Mouse (Mus musculus): ENCODE data around the gene Ddx54.
A peak's percentile ranks its signal among the peaks of the same experiment; 100 is the strongest.

The Ddx54 gene

GRCm38 (mm10) chr5:120635633-120636032 lies 23.1 kb downstream of the Ddx54 start:
- ATAC-seq (ENCODE audit: insufficient number of reproducible peaks, low FRiP score, low TSS enrichment): no peak

DNA sequence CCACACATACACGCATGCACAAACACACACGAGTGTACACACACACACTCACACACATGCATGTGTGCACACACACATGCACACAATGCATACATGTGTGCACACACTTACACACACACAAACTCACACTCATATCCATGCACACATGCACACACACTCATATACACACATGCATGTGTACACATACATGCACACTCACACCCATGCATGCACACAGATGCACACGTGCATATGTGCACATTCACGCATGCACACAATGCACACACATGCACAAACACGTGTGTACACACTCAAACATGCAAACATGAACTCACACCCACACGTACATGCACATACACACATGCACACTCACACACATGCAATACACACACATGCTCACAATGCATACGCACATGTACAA lies 27.6 kb downstream of the Ddx54 start:
- ATAC-seq (ENCODE audit: insufficient number of reproducible peaks, low FRiP score, low TSS enrichment): no peak

DNA sequence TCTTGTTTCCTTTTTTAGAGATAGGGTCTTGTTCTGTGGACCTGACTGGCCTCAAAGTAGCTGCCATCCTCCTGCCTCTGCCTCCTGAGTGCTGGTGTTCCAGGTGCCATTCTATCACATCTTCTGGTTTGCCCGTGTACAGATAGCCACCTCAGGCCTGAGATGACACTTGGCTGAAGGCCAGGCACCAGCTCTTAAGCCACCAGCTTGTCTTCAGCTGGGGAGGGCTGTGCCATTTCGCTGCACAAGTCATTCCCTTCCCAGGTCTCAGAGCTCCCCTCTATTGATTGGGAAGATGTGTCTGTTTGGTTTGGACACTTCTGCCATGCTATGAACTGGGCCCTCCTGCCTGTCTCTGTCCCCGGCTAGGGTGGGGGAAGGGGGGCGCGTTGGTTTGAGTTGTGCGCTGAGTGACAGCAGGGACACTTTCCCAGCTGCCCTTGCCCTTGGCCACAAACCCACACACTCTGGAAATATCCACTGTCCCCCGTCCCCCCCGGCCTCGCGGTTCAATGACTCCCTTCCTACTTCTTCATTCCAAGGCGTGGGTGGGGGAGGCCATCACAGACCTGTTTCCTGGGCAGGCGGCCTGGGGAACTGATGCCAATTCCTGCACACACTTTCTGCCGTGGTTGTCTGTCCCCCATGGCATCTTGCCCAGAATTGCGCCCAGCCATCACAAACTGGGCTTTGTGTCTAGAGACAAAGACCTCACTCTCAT lies 31.0 kb downstream of the Ddx54 start:
- peak; percentile 29; the same call in 1 of the 2 replicates for ATAC-seq (ENCODE audit: insufficient number of reproducible peaks, low FRiP score, low TSS enrichment)

DNA sequence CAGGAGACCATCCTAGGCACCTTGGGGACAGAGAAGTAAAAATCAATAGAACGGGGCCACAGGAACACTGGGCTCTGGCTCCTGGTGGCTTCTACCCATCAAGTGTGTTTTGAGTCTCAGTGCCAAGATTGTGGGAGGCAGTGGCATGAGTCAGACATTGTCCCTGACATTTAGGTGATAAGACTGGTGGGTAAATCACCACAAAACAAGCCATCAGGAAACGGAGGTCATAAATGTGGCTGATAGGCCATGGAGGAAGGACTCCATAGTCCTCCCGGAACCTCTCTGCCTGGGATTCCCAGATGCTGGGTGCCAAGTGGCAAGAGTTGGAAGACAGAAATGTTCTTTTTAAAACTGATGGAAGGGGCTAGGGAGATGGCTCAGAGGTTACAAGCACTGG lies 31.7 kb downstream of the Ddx54 start:
- no peak for ATAC-seq (ENCODE audit: insufficient number of reproducible peaks, low FRiP score, low TSS enrichment)

GRCm38 (mm10) chr5:120645851-120646250 lies 33.3 kb downstream of the Ddx54 start:
- ATAC-seq (ENCODE audit: insufficient number of reproducible peaks, low FRiP score, low TSS enrichment): no peak

DNA sequence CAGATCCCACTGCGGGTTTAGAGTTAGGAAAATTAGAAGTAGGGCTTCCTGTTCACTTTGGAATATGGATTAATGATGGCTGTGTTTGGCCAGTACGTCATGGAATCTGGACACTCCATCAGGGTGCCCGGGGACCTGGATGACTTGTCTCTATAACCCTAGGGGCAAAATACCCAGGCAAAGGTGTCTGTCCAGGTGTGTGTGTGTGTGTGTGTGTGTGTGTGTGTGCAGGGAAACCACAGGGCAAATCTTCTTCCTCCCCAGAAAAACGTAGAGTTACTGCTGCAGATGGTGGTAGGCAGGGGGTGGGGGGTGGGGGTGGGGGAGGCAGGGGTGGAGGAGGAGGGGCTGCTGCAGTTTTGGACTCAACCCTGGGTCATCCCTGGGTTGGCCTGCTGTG lies 34.8 kb downstream of the Ddx54 start:
- ATAC-seq (ENCODE audit: insufficient number of reproducible peaks, low FRiP score, low TSS enrichment): no peak

DNA sequence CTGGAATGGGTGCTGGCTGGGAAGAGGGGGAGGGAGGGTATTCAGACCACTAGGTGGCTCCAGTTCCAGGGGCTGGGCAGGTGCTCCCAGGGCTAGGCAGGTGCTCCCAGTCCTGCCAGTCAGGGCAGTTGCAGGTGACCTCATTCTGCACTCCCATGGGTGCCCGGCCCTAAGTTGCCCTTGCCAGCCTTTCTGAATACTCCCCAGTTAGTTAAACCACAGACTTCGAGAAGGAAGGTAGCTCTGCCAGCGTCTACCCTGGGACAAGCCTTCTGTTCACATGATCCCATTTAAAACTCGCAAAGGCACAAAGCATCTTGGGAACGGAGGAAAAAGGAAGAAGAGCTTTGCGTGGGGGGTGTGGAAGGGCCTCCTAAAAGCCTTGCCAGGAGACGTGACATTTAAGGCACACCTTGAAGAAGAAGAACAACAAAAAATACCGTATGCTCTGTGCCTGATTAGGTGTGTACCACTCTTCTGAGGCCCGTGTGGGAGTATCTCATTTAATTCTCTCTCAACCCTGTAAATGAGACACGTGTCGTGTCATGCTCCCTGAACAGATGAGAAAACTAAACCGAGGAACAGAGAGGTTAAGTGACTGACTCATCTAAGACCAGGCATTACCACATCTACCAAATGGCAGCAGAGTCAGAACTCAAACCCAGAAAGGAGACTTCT lies 35.4 kb downstream of the Ddx54 start:
- ATAC-seq (ENCODE audit: insufficient number of reproducible peaks, low FRiP score, low TSS enrichment): no peak

DNA sequence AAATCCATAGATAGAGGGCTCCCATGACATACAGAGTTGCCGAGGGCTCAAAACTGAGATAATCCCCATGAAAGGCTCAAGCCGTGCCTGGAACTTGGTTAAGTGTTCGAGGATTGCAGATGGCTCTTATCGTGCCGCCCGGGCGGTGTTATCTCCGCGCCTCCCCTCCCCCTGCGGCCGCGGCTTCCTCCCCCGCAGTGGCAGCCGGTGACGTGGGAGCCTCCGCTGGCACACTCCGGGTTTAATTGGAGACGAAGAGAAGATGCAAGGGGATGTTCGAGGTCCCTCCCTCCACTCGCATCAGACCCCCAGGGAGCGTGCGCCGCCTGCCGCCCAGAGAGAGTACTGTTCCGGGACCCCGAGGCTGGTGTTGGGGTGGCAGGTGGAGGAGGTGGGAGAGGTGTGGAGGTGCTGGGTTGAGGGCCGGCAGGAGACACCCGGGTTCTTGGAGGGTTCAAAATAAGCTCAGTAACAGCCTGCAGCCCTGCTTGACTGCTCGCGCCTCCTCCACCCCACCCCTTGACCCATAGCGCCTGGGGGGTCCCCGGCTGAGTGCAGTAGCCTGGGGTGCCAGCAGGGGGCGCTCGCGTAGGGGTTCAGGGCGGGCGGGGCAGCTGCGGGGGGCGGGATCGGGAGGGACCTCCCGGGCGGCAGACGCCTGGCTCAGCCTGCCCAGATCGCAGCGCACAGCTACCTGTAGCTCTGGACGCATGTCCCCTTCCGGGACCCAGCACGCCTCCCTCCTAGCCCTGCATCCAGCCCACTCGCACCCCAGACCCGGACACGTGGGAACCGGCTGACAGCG lies 36.2 kb downstream of the Ddx54 start, which contains the start of gene Rasal1:
Gene Rasal1 (plus strand): TSS at position 244 of the 805 bp plus-strand sequence.
- ATAC-seq (ENCODE audit: insufficient number of reproducible peaks, low FRiP score, low TSS enrichment): 0 out of 2 replicates have a peak, but pooled peaks have one; percentile 11

DNA sequence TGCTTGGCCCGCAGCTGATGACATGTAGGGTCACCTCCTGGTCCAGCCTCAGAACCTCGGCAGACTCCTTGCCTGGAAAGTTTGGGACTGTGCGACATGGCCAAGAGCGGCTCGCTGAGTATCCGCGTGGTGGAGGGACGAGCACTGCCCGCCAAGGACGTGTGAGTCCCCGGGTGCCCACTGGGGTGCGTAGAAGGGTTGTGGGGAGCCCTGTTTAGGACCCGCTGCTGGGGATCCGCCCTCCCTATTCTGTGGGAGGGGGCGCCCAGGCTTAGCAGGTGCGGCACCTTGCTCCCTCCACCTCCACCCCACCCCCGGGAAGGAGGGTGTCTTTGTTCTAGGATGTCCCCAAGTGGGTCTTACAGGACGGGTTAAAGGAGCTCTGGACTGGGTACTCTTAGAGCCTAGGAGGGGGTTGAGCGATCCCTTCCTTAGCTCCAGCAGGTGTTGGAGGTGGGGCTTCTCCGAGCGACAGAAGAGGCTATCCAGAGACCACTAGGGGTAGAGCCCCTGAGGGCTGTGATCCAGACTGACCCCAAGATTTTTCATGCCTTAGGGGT lies 36.9 kb downstream of the Ddx54 start:
- no peak for ATAC-seq (ENCODE audit: insufficient number of reproducible peaks, low FRiP score, low TSS enrichment)

DNA sequence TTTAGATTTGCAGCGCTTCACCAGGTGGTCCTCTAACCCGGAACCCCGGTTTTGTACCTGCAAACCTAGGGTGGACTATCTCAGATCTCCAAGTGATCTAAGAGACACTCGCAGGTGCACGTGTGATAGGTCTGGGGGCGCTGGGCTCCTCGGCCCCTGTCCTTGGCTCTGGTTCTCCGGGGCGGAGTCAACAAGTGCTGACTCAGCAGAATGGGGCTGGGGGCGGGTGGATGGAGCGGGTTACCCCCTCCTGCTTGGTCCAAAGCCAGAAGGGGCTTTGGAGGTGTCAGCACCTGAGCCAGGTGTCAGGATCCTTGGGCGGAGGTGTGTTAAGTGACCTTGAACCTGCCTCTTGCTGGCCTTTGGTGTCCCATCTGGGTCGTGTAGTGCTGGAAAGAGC lies 37.4 kb downstream of the Ddx54 start:
- ATAC-seq (ENCODE audit: insufficient number of reproducible peaks, low FRiP score, low TSS enrichment): no peak

GRCm38 (mm10) chr5:120651230-120651629 lies 38.7 kb downstream of the Ddx54 start:
- no peak for ATAC-seq (ENCODE audit: insufficient number of reproducible peaks, low FRiP score, low TSS enrichment)

DNA sequence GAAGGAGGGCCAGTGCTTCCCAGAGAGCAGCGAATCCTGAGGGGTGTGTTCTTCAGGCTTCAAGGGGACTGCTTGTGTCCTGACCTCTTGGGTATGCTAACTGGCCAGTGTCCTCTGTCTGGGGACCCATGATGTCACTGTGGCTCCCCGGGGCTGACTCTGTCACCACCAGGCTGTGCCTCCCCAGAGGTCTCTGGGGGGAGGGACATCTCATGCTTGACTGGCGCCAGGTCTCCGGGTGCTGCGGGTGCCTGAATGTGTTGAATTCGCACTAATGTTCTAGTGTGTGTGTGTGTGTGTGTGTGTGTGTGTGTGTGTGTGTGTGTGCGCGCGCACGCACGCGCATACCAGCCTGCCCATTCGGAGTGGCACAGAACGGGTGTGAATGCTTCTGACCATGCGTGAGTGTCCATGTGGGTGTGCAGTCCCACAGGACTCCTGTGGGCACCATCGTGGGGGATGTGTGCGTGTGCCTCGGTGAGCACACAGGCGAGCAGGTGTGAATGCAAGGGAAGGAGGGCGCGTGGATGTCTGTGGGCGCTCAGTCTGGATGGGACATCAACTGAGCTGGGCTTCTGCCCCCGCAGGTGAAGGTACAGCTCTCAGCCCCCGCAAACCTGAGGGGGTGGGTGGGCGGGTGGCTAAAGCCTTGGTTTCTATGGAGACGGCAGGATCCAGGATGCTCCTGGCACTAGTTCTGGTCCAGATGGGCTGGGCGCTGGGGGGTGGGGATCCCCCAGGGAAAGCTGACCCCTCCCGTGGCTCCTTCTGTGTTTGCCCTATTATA lies 40.6 kb downstream of the Ddx54 start:
- 0 out of 2 replicates have a peak, but pooled peaks have one; percentile 24 for ATAC-seq (ENCODE audit: insufficient number of reproducible peaks, low FRiP score, low TSS enrichment)

GRCm38 (mm10) chr5:120653873-120654272 lies 41.3 kb downstream of the Ddx54 start:
- no peak for ATAC-seq (ENCODE audit: insufficient number of reproducible peaks, low FRiP score, low TSS enrichment)

DNA sequence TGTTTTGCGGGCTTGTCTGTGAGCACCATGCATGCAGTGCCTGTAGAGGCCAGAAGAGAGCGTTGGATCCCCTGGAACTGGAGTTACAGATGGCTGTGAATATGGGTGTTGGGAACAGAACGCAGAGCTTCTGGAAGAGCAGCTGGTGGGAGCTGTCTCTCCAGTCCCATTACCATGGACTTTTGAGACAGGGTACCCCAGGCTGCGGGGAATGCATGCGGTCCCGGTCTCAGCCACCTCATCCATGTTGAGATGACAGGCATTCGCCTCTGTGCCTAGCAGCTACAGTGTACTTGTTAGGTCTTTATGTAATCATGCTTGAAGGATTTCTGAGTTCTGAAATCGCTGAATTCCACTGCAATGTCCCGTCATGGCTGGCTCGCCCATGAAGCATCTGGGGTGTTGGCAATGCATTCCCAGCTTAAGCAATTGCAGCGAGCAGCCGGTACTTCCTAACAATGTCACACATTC lies 43.8 kb downstream of the Ddx54 start:
- no peak for ATAC-seq (ENCODE audit: insufficient number of reproducible peaks, low FRiP score, low TSS enrichment)

GRCm38 (mm10) chr5:120660816-120661215 lies 48.3 kb downstream of the Ddx54 start:
- ATAC-seq (ENCODE audit: insufficient number of reproducible peaks, low FRiP score, low TSS enrichment): no peak

DNA sequence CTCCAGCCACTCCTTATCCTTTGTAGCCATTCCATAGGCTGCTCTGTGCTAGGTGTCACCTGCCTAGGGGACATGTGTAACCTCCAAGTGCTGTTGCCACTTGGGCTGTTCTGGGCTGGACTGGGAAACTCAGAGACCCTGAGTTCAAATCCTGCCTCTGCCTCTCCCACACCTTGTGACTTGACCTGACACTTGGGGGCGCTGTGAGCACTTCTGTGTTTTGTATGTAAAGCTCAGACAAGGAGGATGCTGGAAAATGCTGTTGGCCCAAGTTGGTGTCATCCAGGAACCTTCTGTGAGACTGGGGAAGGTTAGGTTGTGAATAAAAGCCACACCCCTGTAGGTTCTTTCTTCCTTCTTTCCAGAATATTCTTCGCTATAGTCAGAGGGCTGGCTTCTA lies 52.3 kb downstream of the Ddx54 start:
- no peak for ATAC-seq (ENCODE audit: insufficient number of reproducible peaks, low FRiP score, low TSS enrichment)

- no peak for ATAC-seq (ENCODE audit: insufficient number of reproducible peaks, low FRiP score, low TSS enrichment)
Observed at GRCm38 (mm10) chr5:120668761-120669160, 56.2 kb downstream of the Ddx54 start.

GRCm38 (mm10) chr5:120670132-120670531 lies 57.6 kb downstream of the Ddx54 start:
- no peak for ATAC-seq (ENCODE audit: insufficient number of reproducible peaks, low FRiP score, low TSS enrichment)

DNA sequence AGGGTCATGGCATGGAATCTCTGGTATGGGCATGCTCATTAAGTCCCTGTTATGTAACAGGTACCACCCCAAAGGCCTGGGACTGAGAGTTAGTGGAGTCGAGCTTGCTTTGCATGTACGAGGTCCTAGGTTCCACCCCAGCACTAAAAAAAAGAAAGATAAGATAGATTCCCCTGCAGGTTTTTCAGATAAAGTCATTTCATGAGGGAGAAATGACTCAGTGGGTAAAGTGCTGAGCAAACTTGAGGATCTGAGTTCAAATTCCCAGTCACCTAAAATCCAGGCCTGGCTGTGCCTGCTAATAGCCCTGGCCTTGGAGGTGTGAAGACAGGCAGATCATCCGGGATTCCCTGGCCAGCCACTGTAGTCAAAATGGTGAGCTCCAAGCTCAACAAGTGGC lies 59.3 kb downstream of the Ddx54 start:
- ATAC-seq (ENCODE audit: insufficient number of reproducible peaks, low FRiP score, low TSS enrichment): no peak

DNA sequence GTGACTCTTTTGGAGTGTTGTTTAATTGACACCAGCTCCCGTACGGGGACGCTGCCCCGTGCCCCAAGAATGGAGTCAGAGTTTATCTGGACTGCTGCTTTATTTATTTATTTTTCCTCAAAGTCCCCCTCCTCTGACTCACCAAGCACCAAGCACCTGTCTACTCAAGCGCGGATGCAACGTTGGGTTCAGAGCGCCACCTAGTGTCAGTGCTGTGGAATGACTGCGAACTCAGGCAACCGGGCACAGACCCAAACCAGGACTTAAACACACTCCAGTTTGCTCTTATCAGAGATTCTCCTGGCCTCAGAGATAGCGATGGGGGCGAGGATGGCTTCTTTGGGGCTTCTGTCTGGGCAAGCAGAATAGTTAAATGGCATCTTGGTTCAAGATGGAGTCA lies 61.1 kb downstream of the Ddx54 start:
- no peak for ATAC-seq (ENCODE audit: insufficient number of reproducible peaks, low FRiP score, low TSS enrichment)

Data from cerebellum, adult (tissue).